Mouse (Mus musculus): ENCODE measurements around the gene Gpr156. TPM values are rescaled to one million over a fixed set of nuclear protein-coding genes. Genes with fewer than 3 reads are reported as not detected.
"Not testable (repeated sequence)": the region's sequence is repeated elsewhere in the genome, so short reads cannot be mapped to it uniquely, and the experiment has no call there.

Gpr156 gene
- polyA plus RNA-seq, 1 experiment from 2014 or later = 0.47 TPM

DNA sequence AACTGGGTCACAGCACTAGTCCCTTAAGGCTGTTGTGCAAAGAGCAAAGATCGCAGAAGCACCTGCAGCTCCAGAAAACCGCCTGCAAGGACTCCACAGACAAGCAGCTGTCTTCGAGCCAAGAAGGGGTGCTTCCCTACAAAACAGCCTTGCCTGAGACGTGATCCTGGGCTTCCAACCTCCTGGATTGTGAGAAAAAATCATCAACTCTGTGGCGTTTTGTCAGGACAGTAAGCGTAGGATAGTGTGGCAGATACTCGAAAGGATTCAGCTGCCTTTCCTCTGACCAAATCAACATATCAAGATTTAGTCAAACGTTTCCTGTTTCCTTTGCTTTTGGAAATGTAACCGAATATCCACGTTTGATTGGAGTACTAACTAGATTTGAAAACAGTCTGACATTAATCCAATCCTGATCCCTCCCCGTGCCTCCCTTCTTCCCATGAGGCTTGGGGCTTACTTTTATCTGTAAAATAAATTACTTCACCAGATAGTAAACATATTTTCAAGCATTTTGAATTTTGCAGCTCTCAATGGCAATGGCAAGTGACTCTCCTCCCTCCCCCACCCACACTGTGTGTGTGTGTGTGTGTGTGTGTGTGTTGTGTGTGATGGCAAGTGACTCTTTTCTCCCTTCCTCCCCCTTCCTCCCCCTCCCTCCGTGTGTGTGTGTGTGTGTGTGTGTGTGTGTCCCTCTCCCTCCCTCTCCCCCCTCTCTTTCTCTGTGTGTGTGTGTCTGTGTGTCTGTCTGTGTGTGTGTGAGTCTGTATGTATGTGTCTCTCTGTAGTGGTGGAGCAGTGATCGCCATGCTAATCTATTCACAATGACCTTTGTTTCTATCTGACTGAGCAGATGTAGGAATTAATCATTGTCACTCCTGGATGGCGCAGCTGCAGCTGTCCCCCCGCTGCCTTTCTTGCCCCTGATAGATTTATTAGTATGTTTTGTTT is 47.3 kb downstream of the Gpr156 start:
- 21% methylated on average over 15 of the region's 15 CpGs for WGBS
- Histone ChIP-seq H3K4me3 (no peak overlapping the region), H3K9me3 (no peaks in the 10 kb centered on the region), H3K27ac (peak overlapping the region; percentile 44), H3K36me3 (no peaks in the 10 kb centered on the region), H3K9ac (no peak overlapping the region), H3K27me3 (no peaks in the 10 kb centered on the region), H3K4me2 (0 out of 2 replicates have a peak overlapping the region, but pooled peaks have one; percentile 13), H3K4me1 (peaks cover 20% of the 10 kb centered on the region)
- no peak for ATAC-seq (ENCODE audit: insufficient number of reproducible peaks, low FRiP score, low TSS enrichment, low read depth)

DNA sequence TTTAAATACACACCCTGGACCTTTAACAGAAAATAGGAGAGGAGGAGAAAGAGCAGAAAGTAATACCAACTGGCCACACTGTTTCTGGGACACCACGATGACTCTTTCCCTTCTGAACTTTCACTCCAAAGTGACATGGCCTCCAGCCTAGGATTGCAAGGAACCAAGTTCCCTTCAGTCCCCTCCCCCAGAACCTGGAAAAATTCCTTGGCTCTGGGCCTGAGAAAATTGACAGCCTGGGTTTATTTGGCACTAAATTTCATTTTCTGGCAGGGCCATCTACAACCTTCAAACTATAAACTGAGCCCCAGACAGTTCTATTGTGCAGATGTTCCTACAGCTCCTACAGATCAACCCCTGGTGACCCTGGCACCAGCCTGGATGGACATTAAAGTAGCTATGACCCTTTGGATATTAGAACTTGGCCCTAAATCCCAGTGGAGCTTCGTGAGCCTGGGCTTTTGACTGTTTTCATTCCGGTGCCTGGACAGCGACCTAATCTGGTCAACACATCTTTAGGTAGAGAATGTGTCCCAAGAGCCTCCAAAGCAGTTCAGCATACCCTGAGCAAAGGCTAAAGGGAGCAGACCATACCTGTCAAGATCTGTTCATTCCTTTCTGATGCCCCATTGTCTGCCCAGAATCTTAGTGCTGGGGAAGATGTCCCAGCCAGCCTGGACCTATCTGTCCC is 48.2 kb downstream of the Gpr156 start:
- Histone ChIP-seq H3K4me3 (no peak overlapping the region), H3K9me3 (no peaks in the 10 kb centered on the region), H3K9ac (no peak overlapping the region), H3K4me1 (peaks cover 20% of the 10 kb centered on the region), H3K4me2 (no peak overlapping the region), H3K27me3 (no peaks in the 10 kb centered on the region), H3K27ac (peak overlapping the region; percentile 44; the same call in 1 of the 2 replicates), H3K36me3 (no peaks in the 10 kb centered on the region)
- ATAC-seq (ENCODE audit: insufficient number of reproducible peaks, low FRiP score, low TSS enrichment, low read depth) = no peak
- 40% methylated on average over 4 of the region's 4 CpGs for WGBS

DNA sequence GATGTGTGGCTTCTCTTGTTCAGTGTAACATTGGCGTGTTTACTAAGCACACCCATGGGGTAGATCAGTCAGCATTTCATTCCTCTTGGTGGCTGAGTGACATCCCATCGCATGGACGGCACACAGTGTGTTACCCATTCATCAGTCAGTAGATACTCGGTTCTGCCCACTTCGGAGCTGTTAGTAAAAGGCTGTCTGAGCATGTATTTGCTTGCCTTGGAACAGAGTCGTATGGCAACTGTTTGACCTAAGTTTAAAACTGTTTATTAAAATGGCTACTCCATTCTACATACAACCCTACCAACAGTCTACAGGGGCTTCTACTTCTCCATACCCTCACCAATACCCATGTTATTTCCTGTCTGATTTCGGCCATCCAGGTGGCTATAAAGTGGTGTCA is 50.6 kb downstream of the Gpr156 start:
- no peaks in the 10 kb centered on the region for H3K36me3 ChIP-seq
- peaks cover 27% of the 10 kb centered on the region for H3K4me1 ChIP-seq
- no peak overlapping the region for H3K4me3 ChIP-seq
- no peaks in the 10 kb centered on the region for H3K9me3 ChIP-seq
- WGBS = 84% methylated on average over 7 of the region's 7 CpGs
- H3K9ac ChIP-seq = no peak overlapping the region
- H3K27ac ChIP-seq = no peak overlapping the region
- H3K4me2 ChIP-seq = no peak overlapping the region
- no peaks in the 10 kb centered on the region for H3K27me3 ChIP-seq
- ATAC-seq (ENCODE audit: insufficient number of reproducible peaks, low FRiP score, low TSS enrichment, low read depth) = no peak

DNA sequence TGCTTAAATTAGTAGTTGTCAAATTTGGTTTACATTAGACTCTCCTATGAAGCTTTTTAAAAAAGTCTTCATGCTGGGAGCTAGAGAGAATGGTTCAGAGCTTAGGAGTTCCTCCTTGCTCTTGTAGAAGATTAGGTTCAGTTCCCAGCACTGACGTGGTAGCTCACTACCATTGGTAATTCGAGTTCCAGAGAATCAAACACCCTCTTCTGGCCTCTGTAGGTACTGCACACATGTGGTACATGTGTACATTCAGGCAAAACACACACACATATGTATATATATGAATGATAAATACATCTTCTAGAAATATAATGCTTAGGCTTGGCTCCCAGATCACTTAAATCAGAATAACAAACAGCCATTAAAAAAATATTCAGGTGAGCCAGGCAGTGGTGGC is 51.1 kb downstream of the Gpr156 start:
- ATAC-seq (ENCODE audit: insufficient number of reproducible peaks, low FRiP score, low TSS enrichment, low read depth) = no peak
- Histone ChIP-seq H3K27me3 (no peaks in the 10 kb centered on the region), H3K36me3 (no peaks in the 10 kb centered on the region), H3K9ac (no peak overlapping the region), H3K4me3 (no peak overlapping the region), H3K4me1 (peaks cover 31% of the 10 kb centered on the region), H3K4me2 (no peak overlapping the region), H3K27ac (no peak overlapping the region), H3K9me3 (no peaks in the 10 kb centered on the region)
- WGBS = 71% methylated on average over 2 of the region's 2 CpGs

DNA sequence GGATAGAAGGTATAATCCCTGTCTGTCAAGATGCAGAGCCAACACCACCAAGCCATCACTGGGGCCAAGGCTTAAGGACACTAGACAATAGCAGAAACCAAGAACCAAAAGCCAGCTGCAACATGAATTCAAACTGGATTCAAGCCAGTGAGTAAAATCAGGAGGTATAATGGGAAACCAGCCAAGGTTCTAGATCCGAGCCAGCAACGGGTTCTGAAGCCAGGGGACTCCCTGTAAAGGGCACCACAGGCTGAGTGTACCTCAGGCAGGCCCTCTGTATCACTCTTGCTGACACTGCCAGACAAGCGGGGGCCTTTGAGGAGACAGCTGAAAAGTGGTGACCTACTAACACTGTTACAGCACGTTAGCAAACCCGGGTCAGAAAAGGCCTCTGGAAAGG is 55.2 kb downstream of the Gpr156 start:
- WGBS = 49% methylated on average over 5 of the region's 5 CpGs

DNA sequence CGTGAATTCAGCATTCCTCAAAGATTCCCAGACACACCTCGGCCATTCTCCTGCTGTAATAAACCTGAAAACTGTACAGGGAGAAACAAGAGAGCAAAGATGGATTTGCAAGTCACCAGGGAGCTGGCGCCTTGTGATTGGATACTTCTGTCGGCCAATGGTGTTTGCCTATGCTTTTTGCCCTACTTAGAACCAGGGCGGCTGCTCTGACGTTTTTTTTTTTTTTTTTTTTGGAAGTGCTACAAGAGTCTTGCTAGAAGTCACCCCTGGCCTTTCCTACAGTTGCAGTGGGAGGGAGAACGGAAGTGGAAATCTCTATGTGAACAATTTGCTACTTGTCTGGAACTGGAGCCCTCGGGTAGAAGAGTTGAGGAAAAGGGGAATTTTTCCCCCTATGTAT is 56.1 kb downstream of the Gpr156 start:
- Histone ChIP-seq H3K9ac (no peak overlapping the region), H3K27ac (no peak overlapping the region), H3K4me2 (no peak overlapping the region), H3K27me3 (no peaks in the 10 kb centered on the region), H3K4me1 (peaks cover 13% of the 10 kb centered on the region), H3K36me3 (no peaks in the 10 kb centered on the region), H3K9me3 (no peaks in the 10 kb centered on the region), H3K4me3 (no peak overlapping the region)
- no peak for ATAC-seq (ENCODE audit: insufficient number of reproducible peaks, low FRiP score, low TSS enrichment, low read depth)
- WGBS = 33% methylated on average over 8 of the region's 8 CpGs

More for the DNA sequence above, 55.2 kb downstream of the Gpr156 start:
- ATAC-seq (ENCODE audit: insufficient number of reproducible peaks, low FRiP score, low TSS enrichment, low read depth) = no peak
- Histone ChIP-seq H3K9ac (no peak overlapping the region), H3K27me3 (no peaks in the 10 kb centered on the region), H3K4me2 (no peak overlapping the region), H3K4me3 (no peak overlapping the region), H3K27ac (no peak overlapping the region), H3K4me1 (peaks cover 13% of the 10 kb centered on the region), H3K9me3 (no peaks in the 10 kb centered on the region), H3K36me3 (no peaks in the 10 kb centered on the region)

DNA sequence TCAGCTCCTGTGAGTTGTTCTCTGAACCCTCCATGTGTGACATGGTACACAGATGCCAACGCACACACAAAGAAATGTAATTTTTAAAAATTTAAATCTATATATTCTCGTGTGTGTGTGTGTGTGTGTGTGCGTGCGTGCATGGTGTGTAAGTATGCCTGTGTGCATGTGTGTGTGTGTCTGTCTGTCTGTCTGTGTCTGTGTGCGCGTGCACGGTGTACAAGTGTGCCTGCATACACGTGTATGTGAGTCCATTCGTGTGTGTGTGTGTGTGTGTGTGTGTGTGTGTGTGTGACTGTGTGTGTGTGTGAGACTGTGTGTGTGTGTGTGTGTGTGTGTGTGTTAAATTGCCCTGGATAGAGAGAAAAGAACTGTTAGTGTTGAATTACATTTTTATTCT is 56.9 kb downstream of the Gpr156 start:
- H3K36me3 ChIP-seq; ATAC-seq (ENCODE audit: insufficient number of reproducible peaks, low FRiP score, low TSS enrichment, low read depth); H3K4me2 ChIP-seq; H3K27me3 ChIP-seq; H3K9me3 ChIP-seq; H3K27ac ChIP-seq; H3K9ac ChIP-seq; H3K4me3 ChIP-seq: not testable (repeated sequence)
- H3K4me1 ChIP-seq = peaks cover 13% of the 10 kb centered on the region
- WGBS = 94% methylated on average over 9 of the region's 9 CpGs

DNA sequence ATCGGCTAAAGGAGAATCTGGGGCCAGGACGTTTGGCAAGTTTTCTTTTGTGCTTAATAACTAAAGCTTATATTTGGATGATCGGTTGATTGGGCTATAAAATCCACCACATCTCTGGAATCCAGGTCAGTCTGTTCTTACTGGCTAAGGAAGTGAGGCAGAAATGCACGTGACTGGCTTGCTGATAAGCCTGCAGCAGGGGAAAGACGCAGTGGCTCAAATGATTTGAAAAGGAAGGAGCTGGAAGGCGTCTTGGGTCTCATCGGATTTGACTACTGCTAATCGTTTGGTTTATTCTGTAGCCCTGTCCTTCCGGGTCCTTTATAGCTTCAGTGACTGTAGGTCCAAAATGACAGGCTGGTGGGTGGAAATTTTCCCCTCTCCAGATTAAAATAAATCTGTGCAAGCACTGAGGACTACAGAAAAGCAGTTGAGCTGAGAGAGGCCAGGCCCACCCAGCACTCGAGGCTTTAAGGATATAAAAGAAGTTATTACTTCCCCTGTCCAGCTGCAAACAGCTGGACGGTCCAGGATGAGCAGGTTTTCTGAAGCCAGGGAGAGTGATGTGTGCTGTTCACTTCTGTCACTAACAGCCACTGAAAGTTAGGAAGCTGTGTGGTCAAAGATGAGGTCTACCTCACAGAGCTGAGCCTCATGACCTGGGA is 57.7 kb downstream of the Gpr156 start:
- no peaks in the 10 kb centered on the region for H3K36me3 ChIP-seq
- H3K4me2 ChIP-seq = no peak overlapping the region
- H3K27me3 ChIP-seq = no peaks in the 10 kb centered on the region
- H3K27ac ChIP-seq = no peak overlapping the region
- WGBS = 51% methylated on average over 11 of the region's 11 CpGs
- no peak for ATAC-seq (ENCODE audit: insufficient number of reproducible peaks, low FRiP score, low TSS enrichment, low read depth)
- H3K4me3 ChIP-seq = no peak overlapping the region
- no peak overlapping the region for H3K9ac ChIP-seq
- peaks cover 13% of the 10 kb centered on the region for H3K4me1 ChIP-seq
- H3K9me3 ChIP-seq = no peaks in the 10 kb centered on the region

DNA sequence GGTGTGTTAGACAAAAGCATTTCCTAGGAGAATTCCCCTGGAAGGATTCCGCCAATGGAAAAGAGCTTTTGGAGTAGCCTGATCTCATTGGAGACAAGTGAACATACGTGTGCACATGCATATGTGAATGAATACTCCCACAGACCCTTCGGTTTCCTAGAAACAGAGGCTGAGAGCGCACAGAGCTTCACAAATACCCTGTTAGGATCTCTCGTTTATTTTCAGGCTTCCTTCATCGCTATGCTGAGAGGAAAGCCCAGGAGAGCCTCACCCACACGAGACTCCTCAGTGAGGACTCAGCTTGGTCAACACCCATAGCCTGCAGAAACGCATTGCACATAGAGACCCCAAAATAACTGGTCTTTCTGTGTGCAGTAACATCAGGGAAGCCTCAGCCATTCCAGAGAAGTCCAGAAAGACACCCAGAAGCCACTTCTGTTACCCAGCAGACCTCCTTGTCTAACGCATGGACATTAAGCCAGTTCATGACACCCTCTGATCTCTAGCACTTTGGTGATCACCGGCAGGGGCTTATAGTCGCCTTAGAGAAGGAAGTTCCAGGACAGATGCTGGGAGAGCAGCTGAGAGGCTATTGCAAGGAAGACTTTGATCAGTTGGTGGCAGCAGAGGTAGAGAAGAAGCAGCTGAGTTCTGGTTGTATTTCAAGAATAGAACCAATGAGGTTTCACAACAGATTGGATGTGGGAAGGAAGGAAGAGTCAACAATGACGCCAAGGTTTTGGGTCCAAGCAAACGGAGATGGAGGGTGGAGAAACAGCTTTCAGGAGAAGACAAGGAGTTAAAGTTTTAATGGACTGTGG is 58.4 kb downstream of the Gpr156 start:
- Histone ChIP-seq H3K27ac (no peak overlapping the region), H3K9ac (no peak overlapping the region), H3K4me1 (peaks cover 13% of the 10 kb centered on the region), H3K4me2 (no peak overlapping the region), H3K4me3 (no peak overlapping the region), H3K9me3 (no peaks in the 10 kb centered on the region), H3K36me3 (no peaks in the 10 kb centered on the region), H3K27me3 (no peaks in the 10 kb centered on the region)
- 54% methylated on average over 13 of the region's 13 CpGs for WGBS
- ATAC-seq (ENCODE audit: insufficient number of reproducible peaks, low FRiP score, low TSS enrichment, low read depth) = no peak

DNA sequence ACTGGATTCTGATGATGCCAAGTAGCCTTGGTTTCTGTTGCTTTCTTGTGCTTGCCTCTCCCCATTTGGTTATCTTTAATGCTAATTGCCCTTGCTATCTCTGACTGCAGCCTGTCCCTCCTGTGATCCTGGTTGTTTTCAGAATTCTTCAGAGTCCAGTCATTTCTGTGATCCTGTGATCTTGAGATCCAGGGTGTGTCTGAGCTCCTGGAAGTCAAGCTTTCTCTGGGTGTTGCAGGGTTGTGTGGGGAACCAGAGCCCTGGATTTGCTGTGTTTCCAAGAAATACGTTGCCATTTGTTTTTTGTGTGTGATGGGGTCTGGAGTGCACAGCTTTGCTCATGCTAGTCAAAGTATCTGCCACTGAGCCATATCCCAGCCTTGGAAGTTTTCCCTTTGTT is 65.6 kb downstream of the Gpr156 start:
- no peaks in the 10 kb centered on the region for H3K36me3 ChIP-seq
- H3K27ac ChIP-seq = no peak overlapping the region
- no peaks in the 10 kb centered on the region for H3K4me1 ChIP-seq
- H3K4me2 ChIP-seq = no peak overlapping the region
- no peaks in the 10 kb centered on the region for H3K27me3 ChIP-seq
- no peak for ATAC-seq (ENCODE audit: insufficient number of reproducible peaks, low FRiP score, low TSS enrichment, low read depth)
- no peak overlapping the region for H3K9ac ChIP-seq
- WGBS = 79% methylated on average over 1 of the region's 1 CpGs
- H3K4me3 ChIP-seq = no peak overlapping the region
- no peaks in the 10 kb centered on the region for H3K9me3 ChIP-seq

DNA sequence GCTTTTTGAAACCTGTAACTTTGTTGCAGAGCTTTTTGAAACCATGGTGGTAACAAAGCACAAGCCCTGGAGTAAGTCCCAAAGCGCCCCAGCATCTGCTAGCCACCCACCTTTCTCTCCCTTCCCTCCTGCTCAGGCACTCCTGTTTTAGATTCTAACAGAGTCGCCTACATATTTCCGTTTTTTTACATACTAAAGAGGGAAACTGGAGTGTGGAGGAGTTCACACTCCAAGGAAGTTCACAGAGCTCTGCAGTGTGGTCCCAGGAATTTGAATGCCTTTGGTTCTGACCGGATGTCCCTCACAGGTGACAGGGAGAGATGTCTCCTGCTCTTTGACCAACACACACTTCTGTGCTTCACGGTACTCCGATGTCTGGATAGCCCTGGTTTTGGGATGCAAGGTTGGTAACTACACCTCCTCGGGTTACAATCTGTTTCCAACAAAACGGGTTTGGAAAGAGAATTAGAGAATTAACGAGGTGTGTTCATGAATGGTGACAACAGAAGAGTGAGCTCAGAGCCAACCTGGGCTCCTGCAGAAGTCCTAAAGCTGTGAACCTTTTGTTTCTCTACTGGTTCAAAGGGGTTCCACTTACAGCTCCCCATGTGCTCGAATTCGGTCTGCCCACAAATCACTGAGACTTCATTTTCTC is 72.0 kb downstream of the Gpr156 start:
- H3K4me3 ChIP-seq = no peak overlapping the region
- no peak overlapping the region for H3K27ac ChIP-seq
- no peaks in the 10 kb centered on the region for H3K36me3 ChIP-seq
- no peak for ATAC-seq (ENCODE audit: insufficient number of reproducible peaks, low FRiP score, low TSS enrichment, low read depth)
- 29% methylated on average over 11 of the region's 11 CpGs for whole genome bisulfite sequencing
- H3K27me3 ChIP-seq = no peaks in the 10 kb centered on the region
- H3K4me1 ChIP-seq = peaks cover 8% of the 10 kb centered on the region; the same call in 1 of the 2 replicates
- no peak overlapping the region for H3K4me2 ChIP-seq
- H3K9me3 ChIP-seq = no peaks in the 10 kb centered on the region
- no peak overlapping the region for H3K9ac ChIP-seq
